Mouse (Mus musculus) inflammation-experienced regulatory T-cells, adult 6 months (primary cell): Measurements from ENCODE around the gene Brca1. TPM values are rescaled to one million over a fixed set of nuclear protein-coding genes. Genes with fewer than 3 reads are reported as not detected.
"Not testable (repeated sequence)": the region's sequence is repeated elsewhere in the genome, so short reads cannot be mapped to it uniquely, and the experiment has no call there.

Source experiments
- ATAC-seq: one replicate; pipeline ENCODE4 v1.8.0; 2017
- polyA plus RNA-seq, 3 experiments: library from polyadenylated mRNA; unstranded; fragments of 100-300 nt; shearing (Covaris generic); gene quantifications; one replicate each; pipeline ENCODE4 v1.2.1; 2017

Brca1 gene
- polyA plus RNA-seq, 3 experiments from 2014 or later = 2.8 to 13.3 (median 3.8) TPM

- no peak for ATAC-seq
These were observed 83.0 kb downstream of the Brca1 start for GRCm38 (mm10) chr11:101468731-101469130.

- no peak for ATAC-seq
These were observed 83.5 kb downstream of the Brca1 start for GRCm38 (mm10) chr11:101468263-101468688.

- peak; percentile 37 for ATAC-seq
These were observed 84.1 kb downstream of the Brca1 start for GRCm38 (mm10) chr11:101467477-101468262.

GRCm38 (mm10) chr11:101466552-101466950 lies 85.2 kb downstream of the Brca1 start:
- ATAC-seq = not testable (repeated sequence)

DNA sequence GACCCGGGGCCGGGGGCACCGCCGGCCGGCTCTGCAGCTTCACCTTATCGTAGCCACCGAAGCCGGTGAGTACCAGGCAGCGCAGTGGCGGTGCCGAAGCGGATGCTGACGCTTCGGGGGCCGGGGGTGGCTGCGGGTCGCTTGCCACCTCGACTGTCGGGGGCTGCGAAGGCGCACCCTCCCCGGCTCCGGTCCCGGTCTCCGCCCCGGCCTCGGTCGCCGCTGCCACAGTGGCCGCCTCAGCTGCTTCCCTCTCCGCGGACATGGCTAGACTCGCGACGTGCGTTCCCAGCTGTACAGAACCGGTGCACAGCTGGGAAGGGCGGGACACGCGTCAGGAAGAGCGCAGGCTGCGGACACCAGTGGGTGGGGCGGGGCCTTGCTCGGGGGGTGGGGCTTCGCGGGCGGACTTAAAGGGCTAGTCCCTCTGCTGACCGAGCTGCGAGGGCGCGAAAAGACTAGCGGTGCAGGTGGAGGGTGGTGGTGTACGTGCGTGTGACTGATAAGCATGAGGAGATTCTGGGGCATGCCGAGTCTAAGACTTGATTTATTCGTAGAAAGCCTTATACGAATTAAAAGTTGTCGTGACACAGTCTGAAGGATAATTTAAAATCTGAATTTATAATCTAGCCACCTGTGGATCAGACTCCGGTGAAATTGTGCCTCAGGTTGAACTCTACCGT lies 85.7 kb downstream of the Brca1 start, which contains the start of gene Vat1:
Gene Vat1, minus strand, starts transcription at position 362 of the 683 bp plus-strand sequence.
- ATAC-seq = peak; percentile 34

- ATAC-seq = peak; percentile 19
These were observed 86.5 kb downstream of the Brca1 start for GRCm38 (mm10) chr11:101465101-101465868.

DNA sequence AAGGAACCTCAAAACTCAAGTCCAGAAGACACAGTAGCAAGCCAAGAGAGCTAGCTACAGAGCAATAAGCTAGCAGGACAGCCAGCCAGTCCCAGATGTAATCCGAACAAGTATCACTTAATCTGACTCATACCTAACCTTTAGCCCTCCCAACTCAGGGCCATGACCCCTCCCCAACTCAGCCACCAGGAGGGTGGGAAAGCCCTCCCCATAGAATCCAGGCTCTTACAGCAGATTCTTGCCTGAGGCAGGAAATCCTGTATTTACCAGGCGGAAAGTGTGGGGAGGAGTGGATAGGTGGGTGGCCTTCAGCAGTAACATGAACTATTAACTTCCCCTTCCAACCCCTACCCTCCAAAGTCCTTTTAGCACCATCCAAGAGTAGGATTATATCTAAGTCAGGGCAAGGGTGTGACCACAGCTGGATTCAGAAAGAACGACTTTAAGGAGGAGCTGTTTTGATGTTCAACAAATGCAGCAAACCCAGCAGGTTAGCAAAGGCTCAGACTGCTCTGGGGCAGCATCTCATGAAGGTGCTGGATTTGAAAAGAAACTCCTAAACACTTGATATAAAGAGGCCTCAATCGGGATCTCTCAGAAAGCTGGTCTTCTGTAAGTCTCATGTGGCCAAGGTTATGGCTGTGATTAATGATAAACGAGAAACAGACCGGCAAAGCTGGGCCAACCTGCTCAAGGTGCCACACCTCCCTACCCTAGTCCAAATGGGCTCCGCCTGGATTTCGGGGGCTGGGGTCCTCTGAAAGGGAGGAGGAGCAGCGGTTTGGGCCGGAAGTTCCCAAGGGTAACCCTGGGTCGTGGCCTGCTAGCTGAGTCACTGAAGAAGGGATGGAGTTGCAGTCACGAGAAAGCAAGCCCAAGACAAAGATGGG lies 87.3 kb downstream of the Brca1 start, which contains the start of gene Rnd2:
Gene Rnd2, plus strand, starts transcription at position 789 of the 890 bp plus-strand sequence.
- no peak for ATAC-seq

- ATAC-seq = no peak
These were observed 88.9 kb downstream of the Brca1 start for GRCm38 (mm10) chr11:101462583-101463440.

GRCm38 (mm10) chr11:101462141-101462540 lies 89.6 kb downstream of the Brca1 start:
- ATAC-seq = no peak

DNA sequence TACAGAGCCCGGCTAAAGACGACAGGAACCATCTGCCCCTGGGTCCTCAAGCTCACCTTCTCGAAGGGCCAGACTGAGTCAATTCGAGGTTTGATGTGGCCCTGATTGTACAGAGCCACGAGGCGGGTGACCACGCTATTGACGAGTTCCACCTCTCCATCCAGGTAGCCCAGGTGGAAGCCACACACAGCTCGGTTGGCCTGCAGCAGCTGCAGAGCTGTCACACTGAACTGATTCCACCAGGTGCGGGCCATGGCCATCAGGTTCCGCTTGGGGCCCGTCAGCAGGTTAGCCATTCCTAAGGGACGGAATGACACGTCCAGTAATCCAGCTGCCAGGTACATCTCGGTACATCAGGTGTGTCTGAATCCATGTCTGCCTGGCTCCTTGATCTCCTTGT lies 91.4 kb downstream of the Brca1 start:
- ATAC-seq = no peak

GRCm38 (mm10) chr11:101459716-101460115 lies 92.0 kb downstream of the Brca1 start:
- no peak for ATAC-seq

GRCm38 (mm10) chr11:101458217-101458616 lies 93.5 kb downstream of the Brca1 start:
- no peak for ATAC-seq

DNA sequence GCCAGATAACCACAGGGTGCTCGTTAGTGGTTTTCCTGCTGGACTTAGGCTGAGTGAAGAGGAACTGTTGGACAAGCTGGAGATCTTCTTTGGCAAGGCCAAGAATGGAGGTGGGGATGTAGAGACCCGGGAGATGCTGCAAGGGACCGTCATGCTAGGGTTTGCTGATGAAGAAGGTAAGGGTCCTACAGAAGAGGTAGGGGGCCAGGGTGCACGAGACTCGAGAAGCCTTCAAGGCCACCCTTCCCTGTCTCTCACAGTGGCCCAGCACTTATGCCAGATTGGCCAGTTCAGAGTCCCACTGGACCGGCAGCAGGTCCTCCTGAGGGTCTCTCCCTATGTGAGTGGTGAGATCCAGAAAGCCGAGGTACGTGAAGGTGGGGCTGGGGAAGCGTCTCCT lies 94.1 kb downstream of the Brca1 start:
- ATAC-seq = no peak

- ATAC-seq = no peak
These were observed 96.1 kb downstream of the Brca1 start for GRCm38 (mm10) chr11:101455627-101456026.

DNA sequence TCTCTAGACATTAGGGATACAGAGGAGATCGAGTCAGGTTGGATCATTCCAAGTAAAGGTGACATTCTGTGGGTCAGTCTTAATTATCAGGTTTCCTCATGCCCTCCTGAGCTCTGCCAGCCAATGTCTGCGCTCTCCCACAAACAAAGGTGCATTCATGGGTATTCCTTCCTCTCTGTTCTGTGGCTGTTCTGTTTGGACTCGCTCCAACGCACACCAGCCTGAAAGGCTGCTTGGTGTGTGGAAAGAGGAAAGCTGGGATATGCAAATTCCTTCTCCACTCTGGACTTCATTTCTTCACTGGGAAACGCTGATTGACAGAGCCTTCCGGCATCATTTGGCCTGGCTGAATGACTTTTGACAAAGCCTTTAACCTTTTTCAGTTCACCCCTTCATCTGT lies 97.1 kb downstream of the Brca1 start:
- ATAC-seq = no peak

DNA sequence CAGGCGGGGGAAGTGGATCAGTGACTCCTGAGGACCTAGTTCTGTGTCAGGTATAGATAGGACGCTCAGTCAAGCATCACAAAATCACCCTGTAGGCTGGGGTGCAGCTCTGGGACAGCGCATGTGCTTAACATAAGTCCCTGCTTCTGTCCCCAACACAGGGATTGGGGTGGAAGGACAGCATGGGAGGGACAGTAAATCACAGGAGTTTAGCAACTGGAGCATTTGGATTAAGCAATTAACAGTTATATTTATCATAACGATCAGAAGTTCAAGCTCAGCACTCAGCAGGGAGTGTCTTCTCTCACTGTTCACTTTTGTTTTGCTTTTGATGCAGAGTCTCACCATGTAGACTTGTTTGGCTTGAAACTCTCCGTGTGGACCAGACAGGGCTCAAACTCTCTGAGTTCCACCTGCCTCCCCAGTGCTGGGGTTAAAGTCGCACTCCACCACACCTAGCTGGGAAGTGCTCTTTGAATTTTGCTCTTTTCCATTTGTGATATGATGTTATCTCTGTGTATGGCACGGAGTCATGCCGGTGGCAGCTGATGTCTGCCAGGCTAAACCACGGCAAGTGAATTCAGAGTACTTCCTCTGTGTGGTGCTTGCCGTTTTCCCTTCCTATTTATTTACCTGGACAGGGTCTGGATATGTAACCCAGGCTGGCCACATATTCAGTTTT lies 99.5 kb downstream of the Brca1 start:
- no peak for ATAC-seq

- ATAC-seq = no peak
These were observed 100.2 kb downstream of the Brca1 start for GRCm38 (mm10) chr11:101451536-101451935.

- no peak for ATAC-seq
These were observed 101.4 kb downstream of the Brca1 start for GRCm38 (mm10) chr11:101450394-101450793.

DNA sequence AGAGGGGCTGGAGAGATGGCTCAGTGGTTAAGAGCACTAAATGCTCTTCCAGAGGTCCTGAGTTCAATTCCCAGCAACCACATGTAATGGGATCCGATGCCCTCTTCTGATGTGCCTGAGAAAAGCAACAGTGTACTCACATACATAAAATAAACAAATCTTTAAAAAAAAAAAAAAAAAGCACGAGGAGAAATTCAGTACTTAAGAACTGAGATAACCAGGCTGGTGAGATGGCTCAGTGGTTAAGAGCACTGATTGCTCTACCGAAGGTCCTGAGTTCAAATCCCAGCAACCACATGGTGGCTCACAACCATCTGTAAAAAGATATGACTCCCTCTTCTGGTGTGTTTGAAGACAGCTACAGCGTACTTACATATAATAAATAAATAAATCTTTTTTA lies 102.2 kb downstream of the Brca1 start:
- not testable (repeated sequence) for ATAC-seq

GRCm38 (mm10) chr11:101448899-101449298 lies 102.9 kb downstream of the Brca1 start:
- peak; percentile 12 for ATAC-seq
